Mouse (Mus musculus) hindbrain, postnatal 0 days (tissue): ENCODE measurements around the gene Pdk3. TPM values are rescaled to one million over a fixed set of nuclear protein-coding genes. Genes with fewer than 3 reads are reported as not detected.

Experiments used
- ATAC-seq: fragments of 200-750 bp; cut with Nextera tagmentation; 2 replicates; pipeline ENCODE4 v1.8.0; 2017; ENCODE audit warnings: mild to moderate bottlenecking, moderate TSS enrichment, moderate library complexity
- DNase-seq: peaks from one replicate; pipeline ENCODE4 v3.0.0-alpha.2; 2015; ENCODE audit warnings: low spot score
- H3K27ac ChIP-seq: fragments of 300-500 bp; sonication (generic); 2 replicates; pipeline ENCODE4 v1.5.1; 2014; ENCODE audit warnings: mild to moderate bottlenecking
- H3K27me3 ChIP-seq: fragments of 300-500 bp; sonication (generic); 2 replicates; pipeline ENCODE4 v1.6.1; 2014; ENCODE audit warnings: low read length, mixed read lengths; ENCODE audit not compliant: insufficient read depth
- H3K36me3 ChIP-seq: fragments of 300-500 bp; sonication (generic); 2 replicates; pipeline ENCODE4 v1.6.1; 2014; ENCODE audit warnings: low read length, mixed read lengths; ENCODE audit not compliant: insufficient read depth
- H3K4me1 ChIP-seq: fragments of 300-500 bp; sonication (generic); 2 replicates; pipeline ENCODE4 v1.6.1; 2014; ENCODE audit warnings: antibody characterized with exemption, low read length, mixed read lengths; ENCODE audit not compliant: insufficient read depth
- H3K4me2 ChIP-seq: fragments of 300-500 bp; sonication (generic); 2 replicates; pipeline ENCODE4 v1.6.1; 2014; ENCODE audit warnings: low read depth, mild to moderate bottlenecking, low read length, moderate library complexity, mixed read lengths
- H3K4me3 ChIP-seq: fragments of 300-500 bp; sonication (generic); 2 replicates; pipeline ENCODE4 v1.5.1; 2014; ENCODE audit warnings: low read length
- H3K9ac ChIP-seq: fragments of 300-500 bp; sonication (generic); replicated peaks from 2 replicates; pipeline ENCODE4 v1.6.1; 2014; ENCODE audit warnings: mild to moderate bottlenecking, low read length, moderate library complexity, mixed read lengths
- H3K9me3 ChIP-seq: fragments of 300-500 bp; sonication (generic); 2 replicates; pipeline ENCODE4 v1.6.1; 2016; ENCODE audit warnings: low read length, mixed read lengths
- CTCF ChIP-seq: IDR thresholded peaks from 2 replicates; pipeline ENCODE4 v1.5.1; 2016; ENCODE audit warnings: antibody characterized with exemption, control low read depth, low read depth
- WGBS: fragments of 180-500 bp; shearing (Covaris S2); extraction: QIAGEN DNeasy Blood & Tissue Kit; methylation state at CpG from one replicate; pipeline ENCODE4 v1.1.7; 2014; 5-methylcytosine and 5-hydroxymethylcytosine counted together
- polyA plus RNA-seq: library from polyadenylated mRNA; unstranded; fragments of >200 nt; fragmentation: Nextera tagmentation; extraction: Ambion mirVana; gene quantifications from 2 replicates; pipeline ENCODE4 v1.2.1, GENCODE M21; 2015
- total RNA-seq: library from RNA; depleted of rRNA; stranded (reverse); fragments of >200 nt; gene quantifications from 2 replicates; pipeline ENCODE4 v1.2.3, GENCODE M21; 2014; rRNA removed

Pdk3 gene
- total and polyA plus RNA-seq, 2 experiments from 2014 or later = 22.4 to 23.1 TPM

DNA sequence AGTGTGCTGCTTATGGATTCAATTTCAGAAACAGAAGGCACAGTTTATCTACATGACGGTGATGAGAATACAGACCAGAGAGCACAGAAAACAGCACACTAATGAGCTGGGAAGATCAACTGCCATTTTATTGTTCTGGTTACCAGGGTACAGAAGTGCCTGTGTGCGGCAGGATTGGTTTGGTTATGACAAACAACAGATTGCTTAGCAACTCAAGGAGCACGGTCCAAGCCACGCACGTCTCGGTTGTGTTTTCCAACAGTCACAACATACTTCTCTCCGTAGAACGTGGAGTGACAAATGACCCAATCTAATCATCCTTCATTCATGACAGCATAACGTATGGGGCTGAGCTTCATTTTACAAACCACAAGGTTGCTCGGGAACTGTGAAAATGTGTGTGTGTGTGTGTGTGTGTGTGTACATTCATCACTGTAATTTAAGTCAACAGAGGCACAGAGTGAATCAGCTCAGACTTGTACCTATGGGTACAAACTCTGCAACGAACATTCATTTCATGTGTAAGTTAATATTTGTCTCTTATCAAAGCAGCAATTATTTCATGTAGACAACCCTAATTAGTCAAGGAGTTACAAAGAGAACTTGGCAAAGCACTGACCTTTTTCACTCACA lies 76.7 kb downstream of the Pdk3 start:
- ATAC-seq (no peak), DNase-seq (no peak)
- Histone ChIP-seq H3K4me1 (no peaks in the 10 kb centered on the region), H3K4me2 (no peak overlapping the region), H3K9me3 (no peaks in the 10 kb centered on the region; the same call in 1 of the 2 replicates), H3K27ac (no peak overlapping the region), H3K27me3 (no peaks in the 10 kb centered on the region), H3K36me3 (no peaks in the 10 kb centered on the region), H3K9ac (no peak overlapping the region), H3K4me3 (no peak overlapping the region)
- WGBS = 52% methylated on average over 11 of the region's 11 CpGs
- TF ChIP-seq CTCF = no peak

DNA sequence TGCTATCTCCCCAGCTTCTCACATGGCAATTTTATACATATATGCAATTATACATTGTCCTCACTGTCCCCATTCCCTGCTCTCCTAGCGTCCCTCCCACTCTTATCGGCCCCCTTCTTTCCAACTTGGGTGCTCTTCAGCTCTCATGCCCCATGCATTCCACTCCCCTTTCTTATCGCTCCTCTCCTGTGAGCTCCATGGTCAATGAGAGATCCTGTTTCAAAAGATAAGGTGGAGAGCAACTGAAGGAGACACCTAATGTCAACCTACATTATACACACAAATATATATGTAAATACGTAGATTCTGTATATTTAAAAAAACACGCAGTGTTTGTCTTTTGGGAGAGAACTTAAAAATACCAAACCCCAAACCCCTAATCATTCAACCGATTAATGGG lies 81.4 kb downstream of the Pdk3 start:
- DNase-seq (no peak), ATAC-seq (no peak)
- 93% methylated on average over 6 of the region's 6 CpGs for WGBS
- no peaks in the 10 kb centered on the region for H3K27me3 ChIP-seq
- no peak overlapping the region for H3K27ac ChIP-seq
- H3K9ac ChIP-seq = no peak overlapping the region
- no peaks in the 10 kb centered on the region for H3K4me1 ChIP-seq
- TF ChIP-seq CTCF = no peak
- no peaks in the 10 kb centered on the region for H3K36me3 ChIP-seq
- no peak overlapping the region for H3K4me2 ChIP-seq
- H3K4me3 ChIP-seq = no peak overlapping the region
- no peaks in the 10 kb centered on the region; the same call in 1 of the 2 replicates for H3K9me3 ChIP-seq

DNA sequence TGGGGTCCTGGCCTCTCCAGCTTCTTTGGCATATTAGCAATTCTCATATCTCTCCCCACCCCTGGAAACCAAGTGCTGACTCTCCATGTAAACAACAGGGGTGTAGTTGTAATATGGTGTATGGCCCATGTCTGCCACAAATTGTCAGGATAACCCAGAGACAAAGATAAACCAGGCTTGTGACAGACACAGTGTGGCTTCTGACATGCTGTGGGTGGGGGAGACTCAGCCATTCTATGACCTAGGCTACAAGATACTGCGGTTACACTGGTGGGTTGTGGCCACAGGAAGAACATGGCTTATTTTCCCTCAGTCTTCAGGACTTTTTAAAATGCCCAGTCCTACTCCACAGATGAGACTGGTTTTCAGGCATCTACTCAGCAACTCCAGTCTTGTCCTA lies 82.8 kb downstream of the Pdk3 start:
- WGBS = 100% methylated on average over 1 of the region's 1 CpGs
- no peaks in the 10 kb centered on the region for H3K27me3 ChIP-seq

GRCm38 (mm10) chrX:93732975-93733748 lies 98.8 kb downstream of the Pdk3 start:
- no peaks in the 10 kb centered on the region for H3K36me3 ChIP-seq
- H3K27me3 ChIP-seq = no peaks in the 10 kb centered on the region
- H3K9me3 ChIP-seq = no peaks in the 10 kb centered on the region
- H3K27ac ChIP-seq = no peak overlapping the region
- ATAC-seq (no peak), DNase-seq (no peak)
- WGBS = 68% methylated on average over 6 of the region's 6 CpGs
- H3K4me3 ChIP-seq = no peak overlapping the region
- no peak for TF ChIP-seq CTCF
- no peaks in the 10 kb centered on the region for H3K4me1 ChIP-seq
- H3K9ac ChIP-seq = no peak overlapping the region
- H3K4me2 ChIP-seq = no peak overlapping the region

More for the DNA sequence above, 82.8 kb downstream of the Pdk3 start:
- DNase-seq (no peak), ATAC-seq (no peak)
- TF ChIP-seq CTCF = no peak
- H3K9me3 ChIP-seq = no peaks in the 10 kb centered on the region; the same call in 1 of the 2 replicates
- H3K4me1 ChIP-seq = no peaks in the 10 kb centered on the region
- no peak overlapping the region for H3K27ac ChIP-seq
- H3K9ac ChIP-seq = no peak overlapping the region
- no peaks in the 10 kb centered on the region for H3K36me3 ChIP-seq
- H3K4me3 ChIP-seq = no peak overlapping the region
- H3K4me2 ChIP-seq = no peak overlapping the region

DNA sequence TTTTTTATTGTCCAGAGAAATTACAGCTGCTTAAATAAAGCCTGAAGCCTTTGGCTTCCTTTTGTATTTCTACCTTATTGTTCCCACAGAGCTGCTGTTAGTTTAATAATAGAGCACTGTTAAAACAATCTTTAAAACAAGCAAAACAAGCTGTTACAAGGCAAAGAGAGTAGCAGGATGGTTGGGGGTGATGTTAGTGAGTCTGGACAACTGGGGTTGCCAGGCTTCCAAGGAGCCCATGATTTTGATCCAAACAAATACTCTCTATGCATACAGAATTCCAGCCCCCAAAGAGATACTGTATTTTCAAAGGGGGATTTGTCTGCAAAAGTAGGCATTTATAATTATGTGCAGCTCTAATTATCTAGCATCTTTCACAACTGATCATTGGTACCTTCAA lies 99.6 kb downstream of the Pdk3 start:
- Histone ChIP-seq H3K4me3 (no peak overlapping the region), H3K27me3 (no peaks in the 10 kb centered on the region), H3K36me3 (no peaks in the 10 kb centered on the region), H3K4me1 (no peaks in the 10 kb centered on the region), H3K9ac (no peak overlapping the region), H3K27ac (no peak overlapping the region), H3K4me2 (no peak overlapping the region), H3K9me3 (no peaks in the 10 kb centered on the region)
- no peak for TF ChIP-seq CTCF
- ATAC-seq (no peak), DNase-seq (no peak)

GRCm38 (mm10) chrX:93730854-93731253 lies 101.1 kb downstream of the Pdk3 start:
- DNase-seq (no peak), ATAC-seq (no peak)
- H3K9me3 ChIP-seq = no peaks in the 10 kb centered on the region
- H3K4me1 ChIP-seq = no peaks in the 10 kb centered on the region
- no peaks in the 10 kb centered on the region for H3K36me3 ChIP-seq
- H3K27me3 ChIP-seq = no peaks in the 10 kb centered on the region
- no peak overlapping the region for H3K9ac ChIP-seq
- no peak overlapping the region for H3K4me3 ChIP-seq
- 70% methylated on average over 8 of the region's 8 CpGs for WGBS
- TF ChIP-seq CTCF = no peak
- H3K4me2 ChIP-seq = no peak overlapping the region
- no peak overlapping the region for H3K27ac ChIP-seq

DNA sequence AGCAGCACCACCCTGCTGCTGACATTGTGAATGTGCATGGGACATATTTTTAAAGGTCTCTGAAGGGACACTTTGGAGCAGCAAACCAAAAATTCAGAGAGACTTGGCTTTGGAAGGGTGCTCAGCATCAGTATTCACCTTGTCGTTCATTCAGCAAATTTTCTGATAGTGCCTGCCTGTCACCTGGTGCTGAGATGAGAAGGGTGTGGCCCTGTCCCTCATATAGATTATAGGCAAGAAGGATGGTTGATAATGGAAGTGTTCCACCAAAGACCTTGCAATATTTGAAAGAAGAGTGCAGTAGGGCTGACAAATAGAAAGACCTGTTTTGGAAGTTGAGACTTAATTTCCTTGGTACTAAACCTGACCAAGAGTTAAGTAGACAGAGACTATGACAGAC lies 102.5 kb downstream of the Pdk3 start:
- 92% methylated on average over 1 of the region's 1 CpGs for WGBS
- H3K4me1 ChIP-seq = no peaks in the 10 kb centered on the region
- no peak overlapping the region for H3K4me3 ChIP-seq
- no peaks in the 10 kb centered on the region for H3K9me3 ChIP-seq
- no peak for TF ChIP-seq CTCF
- H3K27me3 ChIP-seq = no peaks in the 10 kb centered on the region
- H3K36me3 ChIP-seq = no peaks in the 10 kb centered on the region
- H3K4me2 ChIP-seq = no peak overlapping the region
- ATAC-seq = no peak
- DNase-seq = no peak
- H3K27ac ChIP-seq = no peak overlapping the region
- H3K9ac ChIP-seq = no peak overlapping the region

Other genes with a start within 250 kb of the Pdk3 start
- gene Pola1, start 200.0 kb downstream of the Pdk3 start, total RNA-seq = 5.4 and 6.8 TPM in 2 replicates
- 2.6 and 3.0 TPM in 2 replicates for gene Pola1, start 200.0 kb downstream of the Pdk3 start, polyA plus RNA-seq
- gene Pcyt1b, start 177.3 kb downstream of the Pdk3 start, total RNA-seq = 15.3 and 17.3 TPM in 2 replicates
- 14.5 and 14.8 TPM in 2 replicates for gene Pcyt1b, start 177.3 kb downstream of the Pdk3 start, polyA plus RNA-seq
- gene AU015836, start 136.5 kb upstream of the Pdk3 start, total RNA-seq = not detected in 2 replicates
- not detected in 2 replicates for gene AU015836, start 136.5 kb upstream of the Pdk3 start, polyA plus RNA-seq